Mouse (Mus musculus) lung, postnatal 0 days (tissue): Measurements from ENCODE around the gene Ccdc134.

ENCODE experiments used
- CTCF ChIP-seq: IDR thresholded peaks from 2 replicates; pipeline ENCODE4 v1.5.1; 2016; ENCODE audit warnings: antibody characterized with exemption, mild to moderate bottlenecking
- EP300 ChIP-seq: IDR thresholded peaks from 2 replicates; pipeline ENCODE4 v1.6.1; 2016; ENCODE audit warnings: antibody characterized with exemption, mild to moderate bottlenecking, control low read depth

DNA sequence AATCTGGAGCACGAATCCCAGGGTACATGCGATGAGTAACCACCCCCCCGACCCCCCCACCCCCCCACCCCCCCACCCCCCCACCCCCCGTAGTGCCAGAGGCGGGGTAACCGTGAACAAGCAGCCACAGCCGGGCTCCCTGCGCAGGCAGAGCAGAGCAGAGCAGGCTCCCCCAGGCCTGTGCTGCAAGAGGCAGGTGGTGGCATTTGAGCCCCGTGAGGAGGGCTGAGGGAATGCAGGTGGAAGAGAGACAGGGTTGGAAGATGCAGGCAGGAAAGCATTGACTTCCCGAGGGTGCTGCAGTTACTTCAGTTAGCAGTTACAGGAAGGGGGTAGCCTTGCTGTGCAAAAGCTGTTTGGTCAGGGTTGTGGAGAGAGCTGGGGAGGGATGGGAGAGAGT lies 40.5 kb upstream of the Ccdc134 start:
- TF ChIP-seq CTCF: no peak
- TF ChIP-seq EP300: no peak
